Mouse (Mus musculus): Measurements from ENCODE around the gene Caps2. TPM values are rescaled to one million over a fixed set of nuclear protein-coding genes. Genes with fewer than 3 reads are reported as not detected.

The Caps2 gene
- not detected in 2 replicates for polyA plus RNA-seq (2012; ENCODE audit: low replicate concordance)

DNA sequence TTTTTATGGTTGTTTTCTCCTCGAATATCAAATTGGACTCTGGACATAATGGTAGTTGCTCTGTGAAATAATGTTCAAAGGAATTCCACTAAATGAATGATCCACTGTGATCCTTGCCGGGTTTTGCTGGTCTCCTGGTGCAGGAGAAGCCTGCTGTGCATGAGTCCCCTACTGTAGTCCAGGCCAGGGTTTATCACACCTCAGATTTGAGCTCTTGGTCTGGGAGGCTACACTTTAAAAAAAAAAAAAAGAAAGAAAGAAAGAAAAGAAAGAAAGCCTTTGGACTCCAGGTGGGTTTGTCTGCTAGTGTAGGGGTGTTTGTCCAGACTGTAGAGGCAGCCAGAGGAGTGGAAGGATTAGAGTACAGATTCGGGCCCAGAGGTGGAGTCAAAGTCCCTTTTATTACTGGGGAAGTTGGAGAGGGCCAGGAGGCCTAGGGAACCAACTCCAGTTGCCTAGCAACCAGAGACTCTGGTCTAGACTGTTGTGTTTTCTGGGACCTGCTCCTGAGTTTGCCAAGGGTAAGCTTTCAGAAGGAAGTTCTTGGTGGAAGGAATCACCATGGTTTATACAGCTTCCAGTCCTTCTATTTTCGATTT lies at the start of gene Caps2:
TSS of gene Caps2 (plus strand) at position 454 of the 599 bp plus-strand sequence.

DNA sequence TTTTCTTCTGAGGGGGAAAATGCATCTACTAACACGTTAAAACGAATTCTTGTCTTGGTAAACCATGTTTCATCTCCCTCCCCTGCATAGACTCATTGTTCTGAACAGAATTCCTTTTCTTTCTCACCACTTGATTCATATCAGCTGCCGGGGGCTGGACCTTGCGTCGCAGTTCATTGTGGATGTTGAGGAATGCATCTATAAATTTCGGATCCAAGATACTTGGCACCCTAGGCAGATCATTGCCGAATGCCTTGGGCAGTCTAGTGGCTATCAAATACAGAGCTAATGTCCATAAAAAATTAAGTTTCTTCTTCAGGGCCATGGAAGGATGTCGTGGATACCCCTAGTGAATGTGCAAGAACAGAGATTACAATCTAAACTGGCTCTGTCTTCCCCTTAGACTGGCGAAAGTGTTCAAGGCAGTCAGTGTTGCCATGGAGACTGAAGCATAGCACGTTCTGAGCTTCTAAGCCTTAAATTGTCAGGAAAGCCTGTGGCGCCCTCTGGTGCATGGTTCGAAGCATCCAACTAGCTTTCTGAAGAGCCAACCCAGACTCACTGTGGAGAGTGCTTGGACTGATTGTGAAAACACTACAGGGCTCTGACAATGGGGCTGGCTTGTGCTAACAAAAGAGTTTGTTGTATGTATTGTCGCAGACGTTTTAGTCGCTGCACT lies 3.4 kb upstream of the Caps2 start, which contains the start of gene Glipr1l3:
TSS of gene Glipr1l3 (minus strand) at position 446 of the 679 bp plus-strand sequence.

Other genes starting within 250 kb of the Caps2 start
- 0.34 and 4.0 TPM in 2 replicates for gene Krr1, start 191.0 kb upstream of the Caps2 start, polyA plus RNA-seq (2012; ENCODE audit: low replicate concordance)
- gene Glipr1, start 161.0 kb upstream of the Caps2 start, polyA plus RNA-seq (2012; ENCODE audit: low replicate concordance) = 0.75 and 2.6 TPM in 2 replicates
- not detected in 2 replicates for gene Glipr1l1, start 103.4 kb upstream of the Caps2 start, polyA plus RNA-seq (2012; ENCODE audit: low replicate concordance)
- gene Glipr1l2, start 80.3 kb upstream of the Caps2 start, polyA plus RNA-seq (2012; ENCODE audit: low replicate concordance) = not detected in 2 replicates
- gene Glipr1l3, start 3.3 kb upstream of the Caps2 start, polyA plus RNA-seq (2012; ENCODE audit: low replicate concordance) = not detected in 2 replicates
- not detected in 2 replicates for gene Kcnc2, start 107.5 kb downstream of the Caps2 start, polyA plus RNA-seq (2012; ENCODE audit: low replicate concordance)